Mouse (Mus musculus) left cerebral cortex, adult 11 months (tissue): ENCODE results near the gene Tmem240.
"Not testable (repeated sequence)": the region's sequence is repeated elsewhere in the genome, so short reads cannot be mapped to it uniquely, and the experiment has no call there.

ENCODE experiments used
- DNase-seq: peaks from one replicate; pipeline ENCODE4 v3.0.0; 2022; ENCODE audit warnings: low spot score

The Tmem240 gene

DNA sequence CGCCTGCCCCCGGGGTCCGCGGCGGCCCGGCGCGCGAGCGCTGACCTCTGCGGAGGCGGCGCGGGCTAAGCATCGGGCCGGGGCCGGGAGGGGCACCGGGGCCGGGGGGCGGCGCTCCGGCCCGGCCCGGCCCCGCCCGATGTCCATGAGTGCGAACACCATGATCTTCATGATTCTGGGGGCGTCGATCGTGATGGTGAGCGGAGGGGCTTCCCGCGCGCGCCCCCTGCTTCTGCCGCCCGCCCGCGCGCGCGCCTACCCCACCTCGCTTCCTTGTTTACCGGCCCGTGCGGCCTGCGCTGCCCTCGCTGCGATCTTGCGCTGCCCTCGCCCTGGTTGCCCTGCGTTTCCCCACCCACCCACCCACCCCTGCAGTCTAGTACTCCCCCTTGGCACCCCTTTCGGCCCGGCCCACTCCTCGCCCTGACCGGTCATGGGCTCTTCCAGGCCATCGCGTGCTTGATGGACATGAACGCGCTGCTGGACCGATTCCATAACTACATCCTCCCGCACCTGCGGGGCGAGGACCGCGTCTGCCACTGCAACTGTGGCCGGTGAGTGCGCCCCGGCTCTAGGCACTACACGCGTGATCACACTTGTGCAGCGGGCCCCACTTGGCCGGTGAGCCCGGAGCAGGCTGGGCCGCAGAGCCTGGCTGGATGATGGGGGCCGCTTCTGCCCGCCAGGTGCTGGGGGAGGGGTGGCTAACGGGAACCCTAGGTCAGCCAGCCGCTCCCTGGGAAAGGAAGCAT is 527 bp downstream of the Tmem240 start:
- no peak for DNase-seq

DNA sequence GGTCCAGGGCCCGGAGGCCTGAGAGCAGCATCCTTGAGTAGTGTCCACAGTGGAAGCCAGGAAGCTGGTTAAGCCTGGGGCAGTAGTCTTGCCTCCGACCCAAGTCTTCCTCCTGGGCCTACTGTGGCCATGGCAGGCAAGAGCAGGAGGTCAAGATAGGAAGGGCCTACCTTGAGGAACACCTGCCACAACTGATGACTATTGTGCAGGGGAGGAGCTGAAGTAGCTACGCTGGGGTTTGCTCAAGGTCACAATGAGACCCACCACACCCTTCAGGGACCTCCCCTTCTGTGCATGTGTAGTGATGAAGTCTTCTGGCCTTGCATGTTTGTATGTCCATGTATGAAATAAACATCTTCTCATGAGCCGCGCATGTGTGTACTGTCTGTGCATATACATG is 1.2 kb downstream of the Tmem240 start:
- DNase-seq, result no peak

DNA sequence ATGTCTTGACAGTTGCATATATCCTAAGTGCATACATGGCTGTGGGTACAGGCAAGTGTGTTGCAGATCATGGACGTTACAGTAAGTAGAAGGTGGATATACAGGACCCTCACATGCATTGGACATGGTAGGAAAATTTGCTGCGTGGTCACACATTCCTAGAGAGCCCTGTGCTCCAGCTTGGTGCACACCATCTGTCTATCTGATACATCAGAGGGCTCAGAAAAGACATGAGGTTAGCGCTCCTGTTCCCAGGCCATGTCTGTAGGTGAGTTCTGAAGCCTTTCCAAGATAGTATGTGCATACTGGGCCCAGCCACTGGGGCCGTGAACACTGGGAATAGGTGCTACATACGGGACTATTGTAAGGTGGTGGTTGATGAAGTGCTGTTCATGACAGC is 1.8 kb downstream of the Tmem240 start:
- DNase-seq, result no peak

DNA sequence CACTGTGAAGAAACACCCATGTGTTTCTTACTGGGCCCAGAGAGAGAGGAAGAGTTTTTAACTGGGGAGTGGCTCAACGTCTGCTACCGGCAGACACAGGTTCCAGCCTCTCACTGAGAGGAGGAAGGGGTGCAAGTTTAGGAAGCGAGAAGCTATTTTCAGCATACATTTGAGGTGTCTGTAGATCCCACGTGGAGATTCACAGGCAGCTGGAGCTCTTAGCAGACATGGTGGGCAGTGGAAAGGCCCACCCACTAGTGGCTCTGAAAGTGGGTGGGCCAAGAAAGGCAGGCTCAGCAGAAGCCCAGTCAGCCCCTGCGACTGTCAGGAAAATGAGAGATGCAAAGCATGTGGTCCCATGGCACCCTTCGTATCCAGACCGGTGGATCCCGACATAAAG is 3.7 kb downstream of the Tmem240 start:
- no peak for DNase-seq

DNA sequence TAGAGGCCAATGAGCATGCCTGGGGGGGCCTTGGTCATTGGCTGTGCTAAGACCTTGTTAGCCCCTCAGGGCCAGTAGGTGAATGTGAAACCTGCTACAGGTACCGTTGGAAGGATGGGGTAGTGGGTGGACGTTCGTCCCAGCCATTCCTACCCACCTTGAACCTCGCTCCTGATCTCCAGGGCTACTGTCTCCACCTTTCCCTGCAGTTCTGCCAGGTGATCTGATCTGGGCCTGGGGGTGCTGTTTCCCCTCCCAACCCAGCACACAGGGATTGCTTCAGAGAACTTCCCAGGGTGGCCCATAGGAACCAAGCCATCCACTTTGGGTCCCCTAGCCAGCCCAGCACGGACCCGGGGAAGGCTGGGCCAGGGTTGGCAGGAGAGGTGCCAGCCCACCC is 4.6 kb downstream of the Tmem240 start:
- DNase-seq, result no peak

DNA sequence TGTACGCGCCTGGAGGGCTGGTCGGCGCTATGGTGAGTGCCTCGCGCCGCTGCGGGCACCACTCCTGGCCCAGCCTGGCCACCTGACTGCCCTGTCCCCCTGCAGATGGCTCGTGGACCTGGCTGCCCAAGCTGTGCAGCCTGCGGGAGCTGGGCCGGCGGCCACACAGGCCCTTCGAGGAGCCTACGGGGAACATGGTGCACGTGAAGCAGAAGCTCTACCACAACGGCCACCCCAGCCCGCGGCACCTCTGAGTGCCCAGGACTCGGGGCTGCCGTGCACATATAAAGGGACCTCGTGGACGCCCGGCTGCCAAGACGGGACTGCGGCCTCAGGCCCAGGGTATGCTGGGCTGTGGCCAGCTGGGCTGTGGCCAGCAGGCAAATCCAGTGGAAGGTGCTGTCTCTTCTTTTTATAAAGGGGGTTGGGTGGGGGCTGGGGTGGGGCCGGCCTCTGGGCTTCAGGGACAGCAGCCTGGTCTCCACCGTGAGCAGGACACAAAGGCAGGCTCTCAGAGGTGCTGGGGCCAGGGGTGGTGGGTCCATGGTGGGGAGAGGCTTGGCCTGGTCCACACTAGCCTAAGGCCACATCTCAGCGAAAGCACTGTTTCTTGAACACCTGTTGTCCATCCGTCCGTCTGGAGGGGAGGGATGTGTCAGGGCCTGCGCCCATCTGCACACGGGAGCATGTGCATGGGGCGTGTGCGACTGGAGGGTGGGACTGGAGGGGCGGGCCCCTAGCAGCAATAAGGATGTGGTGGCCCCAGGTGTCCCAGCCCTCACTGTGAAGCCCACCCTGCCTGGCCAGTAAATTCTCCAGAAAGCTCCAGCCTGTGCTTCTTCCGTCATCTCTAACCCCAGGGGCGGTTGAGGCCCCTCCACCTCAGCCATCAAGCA is 5.4 kb downstream of the Tmem240 start:
- no peak for DNase-seq

DNA sequence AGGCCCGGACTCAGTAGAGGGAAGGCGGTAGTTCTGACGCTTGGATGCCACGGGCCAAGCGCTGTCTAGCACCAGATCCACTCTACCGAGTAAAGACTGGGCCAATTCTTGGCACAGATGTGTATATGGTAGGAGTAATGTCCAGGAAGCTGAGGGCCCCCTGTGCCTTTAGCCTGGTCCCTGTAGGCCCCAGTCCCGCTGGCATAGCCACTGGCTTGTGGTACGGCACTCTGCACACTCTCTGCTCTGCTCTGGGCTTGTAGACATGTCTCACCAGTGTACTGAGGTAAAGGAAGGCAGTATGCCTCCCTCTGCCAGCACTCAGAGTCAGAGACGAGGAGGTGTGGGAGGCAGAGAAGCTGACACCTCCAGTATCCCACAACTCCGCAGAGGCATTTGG is 6.1 kb downstream of the Tmem240 start:
- not testable (repeated sequence) for DNase-seq

DNA sequence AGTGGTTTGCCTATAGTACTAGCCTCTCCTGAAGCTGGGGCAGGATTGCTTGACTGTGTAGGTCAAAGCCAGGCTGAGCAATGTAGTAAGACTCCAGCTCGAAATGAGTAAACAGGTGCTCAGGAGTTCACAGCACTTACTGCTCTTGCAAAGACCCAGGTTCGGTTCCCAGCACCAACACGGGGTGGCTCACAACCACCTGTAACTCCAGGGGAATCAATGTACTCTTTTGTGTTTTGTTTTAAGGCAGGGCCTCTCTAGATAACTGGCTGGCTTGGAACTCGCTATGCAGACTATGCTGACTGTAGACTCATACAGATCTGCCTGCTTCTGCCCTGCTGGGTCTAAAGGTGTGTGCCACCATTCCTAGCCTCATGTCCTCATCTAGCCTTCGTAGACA is 8.1 kb downstream of the Tmem240 start:
- no peak for DNase-seq

DNA sequence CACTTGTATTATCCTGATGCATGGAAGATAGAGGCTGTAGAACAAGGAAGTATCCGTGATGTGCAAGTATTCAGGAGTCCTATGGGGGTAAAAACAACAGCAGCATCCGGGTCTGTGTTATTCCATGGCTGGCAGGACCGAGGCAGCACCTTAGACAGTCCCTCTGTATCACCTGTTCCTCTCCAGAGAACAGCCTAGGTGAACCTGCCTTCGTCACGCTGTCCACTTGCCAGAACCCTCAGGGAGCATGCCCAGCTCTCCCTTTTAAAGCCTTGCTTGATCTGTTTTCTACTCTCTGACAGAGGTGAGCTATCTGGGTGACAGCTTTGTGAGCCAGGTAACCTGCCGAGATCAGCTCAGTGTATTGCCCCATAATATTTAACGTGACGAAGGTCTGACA is 9.9 kb downstream of the Tmem240 start:
- no peak for DNase-seq

DNA sequence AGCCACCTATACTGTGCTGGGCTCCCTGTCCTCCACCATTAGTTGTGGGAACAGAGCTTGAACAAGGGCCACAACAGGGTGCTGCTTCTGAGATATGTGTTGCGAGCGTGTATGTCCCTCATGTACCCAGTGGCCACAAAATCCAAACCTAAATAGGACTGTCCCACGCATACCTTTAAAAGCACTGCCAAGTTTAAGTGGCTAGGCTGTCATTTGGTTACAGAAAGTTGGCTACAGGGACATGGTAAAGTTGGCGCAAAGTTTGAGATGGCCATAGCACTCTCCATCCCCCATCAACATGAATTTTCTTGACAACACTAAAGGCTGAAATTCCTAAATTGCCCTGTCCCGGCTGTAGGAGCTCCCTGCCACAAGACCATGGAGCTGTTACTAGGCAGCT is 10.5 kb downstream of the Tmem240 start:
- DNase-seq, result no peak

DNA sequence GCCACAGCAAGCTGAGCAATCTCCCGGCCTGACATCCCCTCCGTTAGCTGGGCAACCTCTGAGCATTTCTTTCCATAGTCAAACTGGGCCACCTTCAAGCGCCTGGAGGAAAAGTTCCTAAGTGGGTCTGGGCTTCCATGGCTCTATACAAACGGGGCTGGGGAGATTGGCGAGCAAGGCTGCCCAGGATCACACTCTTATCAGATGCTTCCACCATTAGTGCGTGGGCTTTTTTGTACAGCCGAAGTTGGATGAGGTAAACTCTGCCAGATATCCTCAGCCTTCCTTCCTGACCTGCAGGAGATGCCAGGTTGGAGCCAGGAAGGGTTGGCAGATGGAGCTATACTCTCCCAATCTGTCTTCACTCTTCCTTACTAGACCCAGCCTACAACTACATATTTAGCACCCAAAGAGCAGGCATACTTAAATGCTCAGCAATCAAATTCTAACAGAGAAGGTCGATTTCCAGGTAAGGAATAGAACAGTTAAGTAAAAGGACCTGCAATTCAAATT is 11.5 kb downstream of the Tmem240 start:
- DNase-seq, result no peak

DNA sequence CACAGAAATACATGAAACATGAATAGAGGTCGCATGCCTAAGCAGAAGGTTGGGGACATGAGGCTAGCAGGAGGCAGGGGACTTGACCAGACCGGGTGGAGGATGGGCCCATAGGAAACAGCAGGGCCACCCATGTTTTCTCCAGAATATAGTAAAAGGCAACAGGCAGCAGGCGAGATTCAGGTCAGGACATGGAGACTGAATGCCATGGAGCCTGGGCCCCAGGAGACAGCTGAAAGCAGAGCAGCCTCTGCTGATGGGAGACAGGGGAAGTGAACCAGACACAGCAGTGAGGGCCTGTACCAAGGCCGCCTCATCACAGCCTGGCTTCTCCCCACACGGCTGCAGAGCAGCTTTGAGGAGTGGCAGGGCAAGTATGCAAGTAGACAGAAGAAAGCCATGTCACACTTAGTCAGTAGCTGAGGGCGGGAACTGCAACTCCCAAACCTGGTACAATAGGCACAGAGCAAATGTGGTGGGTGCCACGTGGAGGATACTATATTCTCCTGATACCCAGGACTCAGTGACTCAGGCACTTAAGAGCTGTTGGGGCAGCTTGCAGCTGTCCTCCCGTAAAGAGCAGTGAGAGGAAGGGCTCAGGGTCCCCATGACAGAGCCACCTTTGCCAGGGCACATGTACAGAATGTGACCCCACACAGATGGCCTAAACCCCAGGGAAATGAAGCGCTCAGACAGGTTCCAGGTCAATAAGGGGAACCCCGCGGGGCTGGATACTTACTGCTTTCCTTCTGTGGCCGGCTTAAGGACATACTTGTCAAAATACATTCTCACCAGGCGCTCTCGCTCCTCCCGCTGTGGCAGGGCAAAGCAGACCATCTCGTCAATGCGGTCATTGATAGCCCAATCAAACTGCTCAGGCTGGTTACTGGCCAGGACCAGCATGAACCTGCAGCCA is 12.2 kb downstream of the Tmem240 start:
- DNase-seq, result no peak

DNA sequence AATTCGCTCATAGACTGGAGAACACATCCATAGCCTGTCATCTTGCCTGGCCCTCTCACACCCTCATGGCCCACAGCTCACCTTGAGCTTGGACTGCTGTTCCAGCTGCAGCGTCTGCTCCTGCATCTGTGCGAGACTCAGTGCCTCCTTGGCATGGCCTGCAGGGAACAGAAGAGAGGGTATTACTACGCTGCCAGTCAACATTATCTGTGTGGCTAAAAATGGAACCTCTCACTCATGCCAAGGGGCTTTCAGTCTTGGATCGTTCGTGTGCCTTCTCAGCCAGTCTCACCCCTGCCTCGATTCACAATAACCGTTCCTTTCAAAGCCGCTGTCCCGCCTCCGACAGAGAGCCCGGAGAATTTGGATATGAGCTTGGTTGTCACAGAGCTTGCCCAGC is 22.4 kb downstream of the Tmem240 start:
- DNase-seq, result no peak

DNA sequence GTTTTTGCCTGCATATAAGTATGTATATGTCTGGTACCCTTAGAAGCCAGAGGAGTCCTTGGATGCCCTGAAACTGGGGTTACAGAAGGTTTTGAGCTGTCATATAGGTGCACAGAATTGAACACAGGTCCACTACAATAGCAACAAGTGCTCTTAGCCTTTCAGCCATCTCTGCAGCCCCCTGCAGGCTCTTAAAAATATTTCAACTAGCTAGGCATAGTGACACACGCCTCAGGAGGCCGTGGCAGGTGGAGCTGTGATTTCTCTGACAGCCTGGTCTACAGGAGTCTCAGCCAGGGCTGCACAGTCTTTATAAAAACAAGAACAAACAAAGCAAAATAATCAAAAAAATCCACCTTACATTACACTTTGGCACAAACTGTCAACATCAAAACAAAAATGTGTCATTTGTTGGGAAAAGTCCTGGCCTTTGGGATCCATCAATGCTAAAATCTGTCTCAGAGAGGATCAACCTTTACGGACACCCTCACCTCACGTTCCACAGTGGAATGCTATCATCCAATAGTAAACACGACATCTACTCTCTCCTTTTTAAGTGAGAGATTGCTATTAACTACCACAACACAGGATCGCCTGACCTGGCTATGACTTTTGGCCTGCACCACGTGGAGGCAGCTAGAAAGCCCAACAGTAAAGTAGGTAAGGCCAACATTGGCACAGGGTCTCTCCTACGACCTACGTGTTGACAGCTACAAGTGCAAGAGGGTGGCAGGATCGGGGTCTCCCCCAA is 25.4 kb downstream of the Tmem240 start:
- no peak for DNase-seq

DNA sequence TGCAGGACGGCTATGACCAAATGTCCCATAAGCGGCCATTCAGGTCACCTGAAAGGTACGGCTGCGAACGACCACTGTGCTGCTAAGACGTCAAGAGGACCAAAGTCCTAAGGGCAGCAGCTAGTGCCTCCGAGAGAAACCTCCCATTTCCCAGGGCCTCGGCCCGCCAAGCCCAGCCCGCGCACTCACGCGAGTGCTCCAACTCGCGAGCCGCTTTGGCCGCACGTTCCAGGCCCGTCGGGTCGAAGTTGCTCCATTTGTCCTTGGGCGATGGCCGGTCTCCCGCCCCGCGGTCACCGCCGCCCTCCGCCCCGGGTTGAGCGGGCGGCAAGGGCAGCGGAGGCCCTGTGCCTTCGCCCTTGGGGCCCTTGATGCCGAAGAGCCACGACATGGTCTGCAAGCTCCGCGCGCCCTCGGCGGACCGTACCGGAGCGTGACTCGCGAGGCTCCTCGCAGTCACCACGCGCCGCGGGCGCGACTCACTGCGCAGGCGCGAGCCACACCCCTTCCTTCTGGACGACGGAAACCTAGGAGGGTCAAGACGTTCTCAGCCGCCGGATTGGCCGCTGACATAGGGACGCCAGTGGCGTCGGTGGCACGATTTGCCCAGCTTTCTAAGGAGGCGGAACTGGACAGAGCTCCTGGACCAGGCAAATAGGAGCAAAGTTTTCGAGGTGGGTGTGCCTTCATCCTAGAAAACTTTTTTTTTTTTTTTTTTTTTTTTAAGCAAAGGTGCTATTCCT is 26.2 kb downstream of the Tmem240 start, which contains the start of gene Atad3a:
Atad3a (minus strand) TSS at position 481 of the 743 bp plus-strand sequence.
- peak; percentile 94 for DNase-seq

DNA sequence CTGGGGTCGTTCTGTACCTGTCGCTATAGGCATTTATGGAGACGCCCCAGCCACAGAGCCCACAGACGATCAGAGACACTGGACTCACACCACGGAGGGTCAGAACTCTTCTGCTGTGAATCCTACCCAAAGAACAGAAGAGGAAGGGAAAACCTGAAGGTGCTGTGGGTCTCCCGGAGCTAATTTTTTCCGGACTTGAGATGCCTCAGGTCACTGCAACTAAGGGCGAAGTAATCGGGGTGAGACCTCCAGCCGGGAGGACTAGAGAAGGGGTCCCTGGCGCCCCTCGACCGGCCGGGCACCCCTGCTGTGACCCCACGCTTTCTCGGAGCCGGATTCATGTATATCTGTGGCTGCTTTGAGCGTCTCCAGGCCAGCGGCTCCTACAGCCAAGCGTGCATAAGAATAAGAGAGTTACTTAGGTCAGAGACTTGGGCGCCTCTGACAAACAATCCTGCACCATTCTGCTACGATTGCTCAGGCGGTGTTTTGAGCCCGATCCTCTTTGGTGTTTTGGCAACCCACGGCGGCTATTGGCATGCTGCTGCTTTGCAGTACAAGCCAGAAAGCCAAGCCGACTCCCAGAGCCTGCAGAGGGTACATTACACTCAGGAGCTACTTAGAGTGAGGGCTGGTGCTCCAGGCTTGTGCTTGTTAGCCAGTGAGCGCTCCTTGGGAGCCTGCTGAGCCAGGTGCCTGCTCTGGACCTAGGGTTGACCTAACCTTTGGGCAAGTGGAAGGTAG is 26.9 kb downstream of the Tmem240 start:
- DNase-seq, result no peak

DNA sequence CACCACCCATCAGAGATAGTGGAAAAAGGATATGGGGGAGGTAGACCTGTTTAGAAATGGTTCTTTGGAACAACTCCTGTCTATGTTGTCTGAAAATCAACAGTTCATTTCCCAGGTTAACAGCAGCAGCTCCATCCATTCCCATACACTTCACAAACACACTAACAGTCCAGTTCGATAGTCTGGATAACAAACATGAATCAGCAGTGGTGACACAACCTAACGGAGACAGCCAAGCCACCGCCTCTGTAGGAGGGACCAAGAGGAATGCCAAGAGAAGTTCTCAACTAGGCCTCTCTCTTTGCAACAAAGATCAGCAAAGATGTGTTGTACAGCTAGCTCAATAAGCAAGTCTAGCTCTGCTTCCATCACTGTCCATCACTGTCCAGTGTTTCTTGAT is 27.8 kb downstream of the Tmem240 start:
- no peak for DNase-seq

DNA sequence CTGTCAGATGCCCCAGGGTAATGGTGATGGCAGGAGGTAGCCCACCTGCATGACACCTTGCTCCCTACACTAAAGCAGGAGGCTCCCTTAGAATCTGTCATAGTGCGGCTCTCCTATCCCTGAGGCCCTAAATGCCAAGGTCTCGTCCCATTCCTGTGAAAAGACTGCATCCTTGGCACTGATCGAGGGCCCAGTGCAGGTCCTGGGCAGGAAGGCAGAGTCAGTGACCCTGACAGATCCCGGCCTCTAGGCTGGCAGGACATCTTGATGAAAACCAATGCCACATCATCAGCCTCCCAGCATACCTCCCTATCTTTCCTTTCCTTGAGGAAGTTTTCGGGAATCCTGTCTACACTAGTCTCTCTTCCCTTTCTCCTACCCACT is 34.9 kb downstream of the Tmem240 start:
- DNase-seq, result no peak

DNA sequence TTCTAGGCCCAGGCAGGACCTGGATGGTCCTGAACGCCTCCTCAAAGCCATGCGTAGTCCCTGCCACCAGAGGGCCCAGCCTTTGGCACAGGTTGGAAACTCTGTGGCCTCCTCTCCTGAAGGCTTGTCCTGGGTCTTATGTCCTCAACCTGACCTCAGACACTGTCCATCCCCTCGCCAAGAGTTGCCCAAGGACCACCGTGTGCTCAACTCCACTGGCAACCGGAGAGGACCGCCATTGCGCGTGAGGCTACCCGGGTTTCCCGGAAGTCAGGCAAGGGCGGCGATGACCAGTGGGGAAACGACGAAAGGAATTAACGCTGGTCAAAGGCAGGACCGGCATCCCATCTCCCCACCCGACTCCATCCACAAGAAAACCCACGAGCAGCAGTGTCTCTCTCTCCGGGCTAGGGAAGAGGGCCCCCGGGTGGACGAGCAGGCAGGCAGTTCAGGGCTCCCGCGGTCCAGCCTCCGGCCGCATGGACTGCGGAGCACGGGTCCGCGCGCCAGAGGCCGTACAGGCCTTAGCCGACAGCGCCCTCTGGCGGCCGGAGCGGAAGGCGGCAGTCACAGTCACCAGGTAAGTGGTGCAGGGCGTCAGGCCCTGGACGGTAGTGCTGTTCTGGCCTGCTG is 35.4 kb downstream of the Tmem240 start:
- peak; percentile 75 for DNase-seq
